Mouse (Mus musculus) hindbrain, embryonic 10.5 days (tissue): ENCODE results near the gene Slc5a5. TPM values are rescaled to one million over a fixed set of nuclear protein-coding genes. Genes with fewer than 3 reads are reported as not detected.

Experiments
- DNase-seq: peaks from one replicate; pipeline ENCODE4 v3.0.0-alpha.2; 2017; ENCODE audit warnings: low spot score
- H3K27ac ChIP-seq: fragments of 300-500 bp; sonication (generic); 2 replicates; pipeline ENCODE4 v1.5.1; 2016; ENCODE audit warnings: mild to moderate bottlenecking, moderate library complexity
- H3K27me3 ChIP-seq: fragments of 300-500 bp; sonication (generic); 2 replicates; pipeline ENCODE4 v1.6.1; 2016; ENCODE audit warnings: mild to moderate bottlenecking; ENCODE audit not compliant: poor library complexity, insufficient read depth, severe bottlenecking
- H3K36me3 ChIP-seq: fragments of 300-500 bp; sonication (generic); 2 replicates; pipeline ENCODE4 v1.6.1; 2016; ENCODE audit warnings: mild to moderate bottlenecking, moderate library complexity
- H3K4me1 ChIP-seq: fragments of 300-500 bp; sonication (generic); replicated peaks from 2 replicates; pipeline ENCODE4 v1.6.1; 2016; ENCODE audit warnings: mild to moderate bottlenecking
- H3K4me3 ChIP-seq: fragments of 300-500 bp; sonication (generic); 2 replicates; pipeline ENCODE4 v1.5.1; 2016; ENCODE audit warnings: mild to moderate bottlenecking, moderate library complexity
- H3K9me3 ChIP-seq: fragments of 300-500 bp; sonication (generic); 2 replicates; pipeline ENCODE4 v1.6.1; 2016; ENCODE audit warnings: mild to moderate bottlenecking, moderate library complexity
- WGBS: fragments of 180-500 bp; shearing (Covaris S2); methylation state at CpG from one replicate; pipeline ENCODE4 v1.1.7; 2016; 5-methylcytosine and 5-hydroxymethylcytosine counted together
- polyA plus RNA-seq: library from polyadenylated mRNA; unstranded; fragments of >200 nt; fragmentation: Nextera tagmentation; extraction: Ambion mirVana; gene quantifications from 2 replicates; pipeline ENCODE4 v1.2.1, GENCODE M21; 2016

Slc5a5 gene
- polyA plus RNA-seq, 1 experiment from 2014 or later: 0.59 TPM

DNA sequence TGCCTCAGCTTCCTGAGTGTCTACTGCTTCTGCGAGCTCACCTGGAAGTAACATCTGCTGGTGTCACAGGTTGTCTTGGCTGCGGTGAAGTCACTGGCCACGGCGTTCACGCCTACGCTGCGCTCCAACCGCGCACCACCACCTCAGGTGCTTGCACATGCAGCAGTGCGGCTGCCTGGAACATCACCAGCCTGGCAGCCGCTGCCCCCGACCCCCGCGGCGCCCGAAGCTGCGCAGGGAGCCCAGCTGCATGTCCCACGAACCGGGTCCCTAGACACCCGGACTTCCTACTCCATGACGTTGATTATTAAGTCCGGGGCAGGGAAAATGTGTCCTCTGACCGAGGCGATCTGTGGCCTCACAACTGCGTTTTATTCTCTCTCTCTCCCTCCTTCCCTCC is 50.1 kb downstream of the Slc5a5 start:
- Histone ChIP-seq H3K9me3 (no peaks in the 10 kb centered on the region), H3K36me3 (no peaks in the 10 kb centered on the region), H3K27ac (0 out of 2 replicates have a peak overlapping the region, but pooled peaks have one; percentile 3), H3K4me3 (no peak overlapping the region), H3K27me3 (peaks cover 25% of the 10 kb centered on the region), H3K4me1 (peaks cover 52% of the 10 kb centered on the region)
- DNase-seq: no peak
- WGBS: 72% methylated on average over 25 of the region's 25 CpGs

DNA sequence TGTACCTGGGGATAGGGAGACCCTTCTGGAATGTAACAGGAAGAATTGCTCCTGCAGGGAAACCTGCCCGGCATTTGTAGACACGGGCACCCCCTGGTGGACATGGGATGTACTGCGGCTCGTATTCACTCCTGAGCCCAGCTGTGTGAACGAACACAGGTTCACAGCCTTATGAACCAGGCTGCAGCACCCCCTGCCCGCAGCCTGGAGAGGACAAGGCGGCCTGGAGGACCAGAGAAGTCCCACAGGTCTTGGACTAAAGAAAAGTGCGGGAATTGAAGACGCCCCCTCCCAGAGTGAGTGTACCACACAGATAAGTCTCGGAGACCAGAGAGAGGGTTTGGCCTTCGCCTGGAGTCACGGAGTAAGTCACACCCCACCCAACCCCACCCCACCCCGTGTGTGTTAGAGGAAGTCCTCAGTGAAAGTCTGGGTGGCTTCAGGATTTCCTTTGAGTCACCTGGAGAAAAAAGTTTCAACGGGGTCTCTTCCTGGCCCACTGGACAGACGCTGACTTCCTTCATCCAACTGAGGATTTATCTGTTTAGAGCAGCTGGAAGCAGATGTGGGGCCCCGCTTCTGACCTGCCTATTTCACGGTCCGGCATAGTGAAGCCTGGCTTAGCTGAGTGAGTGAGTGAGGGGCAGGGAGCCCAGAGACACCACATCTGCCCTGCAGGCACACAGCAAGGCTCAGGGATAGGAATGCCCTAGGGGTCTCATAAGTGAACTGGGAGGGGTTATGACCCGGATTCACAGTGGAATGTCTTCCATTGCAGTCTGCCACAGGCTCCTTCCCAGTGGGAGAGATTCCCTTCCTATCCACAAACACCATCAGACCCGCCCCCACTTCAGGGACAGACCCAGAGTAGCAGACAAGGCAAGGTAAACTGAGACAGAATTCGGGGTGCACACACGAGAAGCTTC is 51.1 kb downstream of the Slc5a5 start:
- H3K27ac ChIP-seq: peak overlapping the region; percentile 70
- H3K4me3 ChIP-seq: peak overlapping the region; percentile 18
- peak; percentile 92 for DNase-seq
- 44% methylated on average over 22 of the region's 22 CpGs for WGBS
- H3K27me3 ChIP-seq: peaks cover 18% of the 10 kb centered on the region
- no peaks in the 10 kb centered on the region for H3K9me3 ChIP-seq
- peaks cover 6% of the 10 kb centered on the region; the same call in 1 of the 2 replicates for H3K36me3 ChIP-seq
- peaks cover 45% of the 10 kb centered on the region for H3K4me1 ChIP-seq

DNA sequence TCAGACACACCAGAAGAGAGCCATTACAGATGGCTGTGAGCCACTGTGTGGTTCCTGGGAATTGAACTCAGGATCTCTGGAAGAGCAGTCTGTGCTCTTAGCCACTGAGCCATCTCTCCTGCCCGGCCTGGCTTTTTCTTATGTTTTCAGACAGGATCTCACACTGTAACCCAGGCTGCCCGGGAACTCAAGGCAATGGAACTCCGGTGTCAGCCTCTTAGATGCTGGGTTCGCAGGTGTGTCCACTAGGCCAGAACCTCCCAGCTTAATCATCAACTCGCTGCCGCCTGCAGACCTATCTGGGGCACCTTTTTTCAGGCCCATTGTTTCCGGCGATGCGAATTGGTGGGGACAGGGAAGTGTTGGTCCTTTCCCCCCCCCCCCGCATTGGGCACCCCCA is 52.0 kb downstream of the Slc5a5 start:
- Histone ChIP-seq H3K4me3 (peak overlapping the region; percentile 0; the same call in 1 of the 2 replicates), H3K36me3 (peaks cover 14% of the 10 kb centered on the region), H3K27ac (peak overlapping the region; percentile 70), H3K27me3 (peaks cover 16% of the 10 kb centered on the region), H3K9me3 (no peaks in the 10 kb centered on the region), H3K4me1 (peaks cover 47% of the 10 kb centered on the region)
- no peak for DNase-seq
- 62% methylated on average over 10 of the region's 10 CpGs for WGBS

DNA sequence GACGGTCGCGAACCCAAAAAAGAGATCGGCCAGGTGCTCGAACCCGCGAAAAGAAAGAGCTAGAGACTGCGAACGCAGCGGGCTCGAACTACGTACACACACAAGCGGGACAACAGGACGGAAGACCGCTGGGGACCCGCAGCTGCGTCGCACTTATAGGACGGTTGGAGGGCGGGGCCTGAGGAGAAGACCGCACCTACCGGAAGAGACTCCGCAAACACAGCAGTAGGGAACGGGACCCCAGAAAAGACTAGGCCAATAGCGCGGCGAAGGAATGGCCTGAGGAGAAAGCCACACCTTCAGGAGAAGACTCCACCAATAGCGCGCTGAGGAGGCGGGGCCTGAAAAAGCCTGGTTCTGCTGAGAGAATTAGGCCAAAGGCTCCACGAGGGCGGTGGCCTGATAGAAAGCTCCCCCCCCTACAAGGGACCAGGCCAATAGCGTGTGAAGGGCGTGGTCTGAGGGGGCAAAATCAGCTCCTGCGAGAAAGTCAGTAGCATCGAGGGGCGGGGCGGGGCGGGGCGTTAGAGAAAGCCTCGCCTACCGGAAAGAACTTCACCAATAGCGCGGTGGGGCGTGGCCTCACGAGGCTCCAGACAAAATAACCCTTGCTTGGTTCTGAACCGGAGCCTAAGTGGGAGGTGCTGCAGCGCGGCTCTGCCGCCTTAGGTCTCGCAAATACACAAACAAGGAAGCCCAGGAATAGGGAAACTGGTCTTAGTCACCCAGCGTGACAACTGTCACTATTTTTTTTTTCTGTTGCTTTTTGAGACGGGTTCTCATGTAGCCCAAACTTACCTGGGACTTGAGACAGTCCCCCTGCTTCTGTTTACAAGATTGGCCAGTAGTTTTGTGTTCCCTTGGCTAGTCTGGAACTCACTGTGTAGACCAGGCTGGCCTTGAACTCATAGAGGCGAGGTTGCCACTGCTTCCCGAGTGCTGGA is 52.9 kb downstream of the Slc5a5 start, which contains the start of gene Arrdc2:
TSS of gene Arrdc2 (minus strand) at position 313 of the 944 bp plus-strand sequence.
- peaks cover 16% of the 10 kb centered on the region for H3K27me3 ChIP-seq
- peak within 1 kb of the TSS; percentile 69 for H3K4me3 ChIP-seq
- peaks cover 41% of the 10 kb centered on the region for H3K4me1 ChIP-seq
- peak; percentile 99 for DNase-seq
- H3K9me3 ChIP-seq: no peaks in the 10 kb centered on the region
- peaks cover 23% of the 10 kb centered on the region for H3K36me3 ChIP-seq
- 2% methylated on average over 55 of the region's 55 CpGs for WGBS
- H3K27ac ChIP-seq: peak within 1 kb of the TSS; percentile 92

DNA sequence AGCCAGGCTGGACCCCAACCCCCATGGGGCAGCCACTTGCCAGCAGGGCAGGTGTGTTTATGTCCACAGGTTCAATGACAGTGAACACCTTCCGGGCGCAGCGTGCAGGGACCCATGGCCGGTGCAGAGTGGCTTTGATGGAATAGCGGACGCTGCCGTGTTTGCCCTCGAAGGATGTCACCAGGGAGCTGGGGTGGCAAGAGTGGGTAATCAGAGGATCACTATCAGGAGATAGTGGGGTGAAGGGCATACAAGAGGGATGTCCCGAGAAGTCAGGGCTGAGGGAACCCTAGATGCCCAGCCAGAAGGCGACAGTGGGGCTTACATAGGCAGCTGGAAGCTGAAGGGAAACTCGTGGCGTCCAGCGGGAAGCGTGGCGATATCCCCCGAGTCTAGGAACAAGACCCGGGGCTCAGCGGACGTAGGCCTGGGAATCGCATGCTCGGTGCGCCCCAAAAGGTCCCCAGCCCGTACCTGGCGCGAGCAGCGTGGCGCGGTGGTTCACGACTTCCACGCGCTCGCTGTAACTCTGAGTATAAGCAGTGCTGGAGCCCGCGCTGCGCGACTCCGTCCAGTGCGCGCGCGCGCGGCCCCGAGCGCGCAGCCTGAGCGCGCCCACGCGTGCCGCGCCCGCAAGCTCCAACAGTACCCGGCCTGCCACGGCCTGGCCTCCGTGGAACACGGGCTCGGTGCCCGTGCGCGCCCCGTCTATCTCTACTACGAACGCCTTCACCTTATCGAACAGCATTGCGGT is 53.7 kb downstream of the Slc5a5 start:
- H3K4me3 ChIP-seq: peak overlapping the region; percentile 69
- DNase-seq: peak; percentile 45
- peaks cover 27% of the 10 kb centered on the region for H3K36me3 ChIP-seq
- H3K4me1 ChIP-seq: peaks cover 34% of the 10 kb centered on the region
- peaks cover 13% of the 10 kb centered on the region for H3K27me3 ChIP-seq
- H3K9me3 ChIP-seq: no peaks in the 10 kb centered on the region
- peak overlapping the region; percentile 92 for H3K27ac ChIP-seq
- WGBS: 3% methylated on average over 66 of the region's 66 CpGs

DNA sequence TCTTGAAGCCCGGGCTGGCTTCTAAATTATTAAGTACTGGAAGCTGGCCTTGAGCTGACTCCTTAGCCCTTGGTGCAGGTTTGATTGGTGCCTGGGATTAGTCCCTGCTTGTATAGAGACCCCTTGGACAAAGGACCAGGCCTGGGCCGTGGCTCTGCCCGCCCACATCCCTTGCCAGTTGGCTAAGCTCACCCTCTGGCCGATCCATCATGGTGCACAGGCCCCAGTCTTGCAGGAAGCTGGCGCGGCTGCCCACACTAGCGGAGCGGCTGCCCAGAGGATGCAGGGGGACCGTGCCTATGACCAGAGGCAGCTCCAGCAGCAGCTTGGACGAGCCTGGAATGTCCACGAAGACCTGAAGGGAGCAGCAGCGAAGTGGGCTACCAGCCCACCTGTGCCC is 55.9 kb downstream of the Slc5a5 start:
- H3K27me3 ChIP-seq: peaks cover 2% of the 10 kb centered on the region; the same call in 1 of the 2 replicates

GRCm38 (mm10) chr8:70834071-70834470 is 58.5 kb downstream of the Slc5a5 start:
- Histone ChIP-seq H3K4me3 (no peak overlapping the region), H3K36me3 (peaks cover 27% of the 10 kb centered on the region), H3K9me3 (no peaks in the 10 kb centered on the region), H3K27me3 (no peaks in the 10 kb centered on the region), H3K4me1 (peaks cover 35% of the 10 kb centered on the region), H3K27ac (0 out of 2 replicates have a peak overlapping the region, but pooled peaks have one; percentile 62)
- WGBS: 93% methylated on average over 3 of the region's 3 CpGs
- DNase-seq: no peak

More for the DNA sequence above, 55.9 kb downstream of the Slc5a5 start:
- Histone ChIP-seq H3K4me3 (no peak overlapping the region), H3K4me1 (peaks cover 50% of the 10 kb centered on the region), H3K9me3 (no peaks in the 10 kb centered on the region), H3K36me3 (peaks cover 27% of the 10 kb centered on the region), H3K27ac (no peak overlapping the region; the same call in 1 of the 2 replicates)
- 89% methylated on average over 12 of the region's 12 CpGs for WGBS
- DNase-seq: no peak

DNA sequence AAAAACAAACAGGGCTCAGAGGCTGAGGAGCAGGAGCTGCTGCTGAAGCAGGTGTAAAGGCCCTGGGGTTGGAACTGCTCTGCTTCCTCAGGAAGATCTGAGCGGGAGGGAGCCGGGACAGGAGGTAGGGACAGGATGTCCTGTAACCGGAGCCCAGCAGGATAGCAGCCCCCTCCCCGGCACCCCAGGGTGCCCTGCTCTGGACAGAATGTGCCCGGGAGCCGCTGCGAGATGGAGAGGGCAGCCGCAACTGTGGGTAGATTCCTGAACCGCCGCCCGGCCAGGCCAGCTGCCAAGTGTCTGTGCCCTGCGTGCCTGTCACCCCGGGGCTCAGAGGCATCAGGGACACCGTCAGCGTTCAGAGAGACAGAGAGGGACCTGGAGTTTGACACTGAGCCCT is 59.0 kb downstream of the Slc5a5 start:
- H3K36me3 ChIP-seq: peaks cover 27% of the 10 kb centered on the region
- peak overlapping the region; percentile 62; the same call in 1 of the 2 replicates for H3K27ac ChIP-seq
- H3K4me3 ChIP-seq: no peak overlapping the region
- H3K27me3 ChIP-seq: no peaks in the 10 kb centered on the region
- DNase-seq: no peak
- WGBS: 46% methylated on average over 15 of the region's 15 CpGs
- H3K4me1 ChIP-seq: peaks cover 29% of the 10 kb centered on the region
- H3K9me3 ChIP-seq: no peaks in the 10 kb centered on the region

- H3K4me1 ChIP-seq: peaks cover 27% of the 10 kb centered on the region
- WGBS: 61% methylated on average over 9 of the region's 9 CpGs
- no peak overlapping the region for H3K4me3 ChIP-seq
- peaks cover 27% of the 10 kb centered on the region for H3K36me3 ChIP-seq
- DNase-seq: no peak
- no peaks in the 10 kb centered on the region for H3K9me3 ChIP-seq
- H3K27ac ChIP-seq: peak overlapping the region; percentile 62; the same call in 1 of the 2 replicates
- H3K27me3 ChIP-seq: no peaks in the 10 kb centered on the region
Observed at GRCm38 (mm10) chr8:70833018-70833482, 59.5 kb downstream of the Slc5a5 start.
